Mouse (Mus musculus): ENCODE results near the gene Ankrd52. TPM values are rescaled to one million over a fixed set of nuclear protein-coding genes. Genes with fewer than 3 reads are reported as not detected.

The Ankrd52 gene
- total RNA-seq, 2 experiments from 2014 or later, result 43.1 to 43.7 TPM

DNA sequence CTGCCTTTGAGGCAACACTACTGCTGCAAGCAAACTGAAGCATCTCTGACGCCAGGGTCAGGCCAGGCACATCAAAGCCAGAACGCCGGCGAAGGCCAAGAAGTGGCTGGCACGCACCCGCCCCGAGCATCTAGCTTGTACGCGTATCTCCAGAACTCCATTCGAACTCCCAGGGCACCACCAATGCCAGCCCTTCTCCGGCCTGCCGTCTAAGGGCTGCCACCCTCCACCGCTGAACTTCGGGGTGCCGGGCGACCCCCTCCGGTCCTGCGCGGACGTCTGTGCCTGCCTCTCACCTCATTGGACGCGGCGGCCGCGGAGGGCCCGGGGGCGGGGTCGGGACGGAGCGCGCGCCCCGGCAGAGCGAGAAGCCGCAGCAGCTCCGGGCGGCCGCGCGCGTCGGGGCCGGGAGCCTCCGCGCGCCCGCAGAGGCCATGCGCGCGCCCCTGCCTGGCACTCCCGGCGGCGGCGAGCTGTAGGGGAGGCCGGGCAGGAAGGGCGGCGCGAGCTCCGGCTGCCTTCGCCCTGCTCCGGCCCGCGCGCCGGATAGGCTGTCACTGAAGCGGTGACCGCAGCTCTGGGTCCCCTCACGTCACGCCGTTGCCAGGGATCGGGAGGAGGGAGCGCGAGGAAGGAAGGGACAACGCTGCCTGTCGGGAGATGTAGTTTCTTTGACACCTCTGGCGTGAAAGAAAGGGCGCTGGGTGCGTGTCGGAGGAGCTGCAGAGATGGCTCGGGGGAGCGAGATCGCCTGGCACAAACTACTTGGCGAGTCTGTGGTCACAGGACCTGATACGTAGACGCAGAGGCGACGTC is 8.3 kb upstream of the Ankrd52 start, which contains the start of gene Coq10a:
Gene Coq10a, minus strand, starts transcription at position 596 of the 816 bp plus-strand sequence.
- intact Hi-C loops (cut with DNase I), result loop anchor here (5.0 kb wide), 1 partner anchor 174 kb away; no protein-coding TSS in a partner anchor
- DNase-seq, result peak; percentile 94 to 95

DNA sequence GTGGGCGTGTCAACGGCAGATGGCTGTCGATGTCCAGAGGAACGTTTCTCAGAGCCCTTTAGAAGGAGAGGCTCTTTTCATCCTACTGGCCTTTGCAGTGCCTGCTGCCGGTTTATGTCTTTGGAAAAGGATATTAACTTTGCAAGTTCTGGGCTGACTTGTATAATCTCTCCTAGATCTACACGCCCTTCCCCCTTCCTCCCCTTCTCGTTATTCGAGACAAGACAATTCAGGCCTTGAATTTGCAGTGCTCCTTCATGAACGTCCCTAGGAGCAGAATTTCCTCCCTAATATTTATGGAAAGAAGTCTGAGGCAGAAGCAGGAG is 7.7 kb upstream of the Ankrd52 start:
- intact Hi-C loops (cut with DNase I), result loop anchor here (5.0 kb wide), 1 partner anchor 173 kb away; no protein-coding TSS in a partner anchor

DNA sequence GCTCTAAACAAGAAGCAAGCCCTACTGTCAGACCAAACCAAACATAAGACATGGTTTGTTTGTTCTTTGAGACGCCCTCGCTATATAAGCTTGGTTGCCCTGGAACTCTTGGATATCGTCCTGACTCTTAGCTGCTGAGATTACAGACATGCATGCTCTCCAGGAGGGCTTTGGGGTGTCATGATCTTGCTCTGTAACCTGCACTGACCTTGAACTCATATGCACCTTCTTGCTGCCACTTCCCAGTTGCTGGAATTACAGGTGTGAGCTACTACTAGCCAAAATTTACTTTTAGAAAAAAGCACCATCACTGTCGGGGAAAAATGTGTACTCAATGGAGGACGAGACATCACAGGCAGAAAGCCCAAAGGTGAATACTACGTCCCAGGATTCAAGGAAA is 7.3 kb upstream of the Ankrd52 start:
- intact Hi-C loops (cut with DNase I), result loop anchor here (5.0 kb wide), 1 partner anchor 173 kb away; no protein-coding TSS in a partner anchor
- no peak for DNase-seq

More for the DNA sequence above, 7.7 kb upstream of the Ankrd52 start:
- DNase-seq, result no peak

GRCm38 (mm10) chr10:128370021-128370420 is 6.9 kb upstream of the Ankrd52 start:
- no peak for DNase-seq
- intact Hi-C loops (cut with DNase I), result no loop called here

DNA sequence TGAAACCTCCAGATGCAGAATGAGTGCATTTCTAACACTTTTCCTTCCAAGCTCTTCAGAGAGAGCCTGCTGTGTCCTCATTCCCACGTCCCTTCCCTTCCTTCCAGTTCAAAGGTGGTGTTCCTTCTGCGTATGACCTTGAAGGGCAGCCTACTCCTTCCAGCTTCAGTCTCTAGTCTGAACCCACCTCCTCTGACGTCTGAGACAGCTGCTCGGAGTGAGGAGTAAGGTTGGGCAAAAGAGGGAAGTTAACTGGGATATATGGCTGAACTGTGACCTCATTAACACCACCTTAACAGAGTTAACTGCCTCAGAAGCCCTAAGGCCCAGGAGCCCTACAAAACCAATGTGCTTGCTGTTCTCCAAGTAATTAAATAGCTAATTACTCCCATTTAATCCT is 6.3 kb upstream of the Ankrd52 start:
- intact Hi-C loops (cut with DNase I), result no loop called here
- DNase-seq, result no peak

DNA sequence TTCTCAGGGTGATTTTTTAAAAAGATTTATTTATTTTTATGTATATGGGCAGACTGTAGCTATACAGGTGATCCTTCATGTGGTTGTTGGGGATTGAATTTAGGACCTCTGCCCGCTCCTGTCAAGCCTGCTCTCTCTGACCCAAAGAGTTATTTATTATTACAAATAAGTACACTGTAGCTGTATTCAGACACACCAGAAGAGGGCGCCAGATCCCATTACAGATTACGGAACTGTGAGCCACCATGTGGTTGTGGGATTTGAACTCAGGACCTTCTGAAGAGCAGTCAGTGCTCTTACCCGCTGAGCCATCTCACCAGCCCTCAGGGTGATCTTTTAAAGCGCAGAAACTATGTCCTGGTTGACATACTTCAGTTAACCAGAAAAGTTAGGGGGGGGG is 4.8 kb upstream of the Ankrd52 start:
- intact Hi-C loops (cut with DNase I), result no loop called here
- DNase-seq, result no peak

- DNase-seq, result peak; percentile 67 to 73
- intact Hi-C loops (cut with DNase I), result no loop called here
These were observed 3.7 kb upstream of the Ankrd52 start for GRCm38 (mm10) chr10:128372989-128373748.

DNA sequence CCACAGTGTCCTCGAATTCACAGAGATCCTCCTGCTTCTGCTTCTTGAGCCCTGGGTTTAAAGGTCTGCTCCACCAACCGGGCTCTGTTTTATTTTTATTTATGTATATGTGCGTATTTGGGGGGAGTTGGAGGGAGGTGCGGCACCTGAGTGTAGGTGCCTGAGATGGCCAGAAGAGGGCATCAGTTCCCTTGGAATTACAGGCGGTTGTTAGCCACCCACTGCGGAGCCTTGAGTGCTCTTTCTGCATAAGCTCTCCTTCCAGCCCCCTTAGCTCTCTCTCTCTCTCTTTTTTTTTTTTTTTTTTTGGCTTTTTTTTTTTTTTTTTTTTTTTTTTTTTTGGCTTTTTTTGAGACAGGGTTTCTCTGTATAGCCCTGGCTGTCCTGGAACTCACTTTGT is 2.5 kb upstream of the Ankrd52 start:
- intact Hi-C loops (cut with DNase I), result no loop called here
- DNase-seq, result no peak

- no peak for DNase-seq
These were observed 838 bp upstream of the Ankrd52 start for GRCm38 (mm10) chr10:128376099-128376454.

GRCm38 (mm10) chr10:128377222-128377939 is 466 bp downstream of the Ankrd52 start:
- intact Hi-C loops (cut with DNase I), result no loop called here

More at GRCm38 (mm10) chr10:128376099-128376454, 838 bp upstream of the Ankrd52 start:
- intact Hi-C loops (cut with DNase I), result no loop called here

GRCm38 (mm10) chr10:128377940-128378448 is 1.1 kb downstream of the Ankrd52 start:
- intact Hi-C loops (cut with DNase I), result no loop called here
- DNase-seq, result no peak

More at GRCm38 (mm10) chr10:128377222-128377939, 466 bp downstream of the Ankrd52 start:
- DNase-seq, result peak in 1 of 2 experiments; percentile 62

GRCm38 (mm10) chr10:128378462-128378861 is 1.5 kb downstream of the Ankrd52 start:
- no peak for DNase-seq
- intact Hi-C loops (cut with DNase I), result no loop called here

DNA sequence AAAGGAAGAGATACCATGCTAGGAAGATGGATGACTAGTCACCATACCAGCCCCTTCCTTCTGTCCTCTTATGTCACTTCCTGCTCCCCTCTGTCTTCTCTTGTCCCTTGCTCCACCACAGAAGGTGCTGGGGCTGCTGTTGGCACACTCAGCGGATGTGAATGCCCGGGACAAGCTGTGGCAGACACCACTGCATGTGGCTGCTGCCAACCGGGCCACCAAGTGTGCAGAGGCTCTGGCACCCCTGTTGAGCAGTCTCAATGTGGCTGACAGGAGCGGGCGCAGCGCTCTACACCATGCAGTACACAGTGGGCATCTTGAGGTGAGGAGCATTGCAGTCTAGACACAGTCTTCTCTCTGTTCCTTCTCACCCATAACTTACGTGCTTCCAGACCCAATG is 2.3 kb downstream of the Ankrd52 start:
- intact Hi-C loops (cut with DNase I), result no loop called here
- DNase-seq, result no peak

DNA sequence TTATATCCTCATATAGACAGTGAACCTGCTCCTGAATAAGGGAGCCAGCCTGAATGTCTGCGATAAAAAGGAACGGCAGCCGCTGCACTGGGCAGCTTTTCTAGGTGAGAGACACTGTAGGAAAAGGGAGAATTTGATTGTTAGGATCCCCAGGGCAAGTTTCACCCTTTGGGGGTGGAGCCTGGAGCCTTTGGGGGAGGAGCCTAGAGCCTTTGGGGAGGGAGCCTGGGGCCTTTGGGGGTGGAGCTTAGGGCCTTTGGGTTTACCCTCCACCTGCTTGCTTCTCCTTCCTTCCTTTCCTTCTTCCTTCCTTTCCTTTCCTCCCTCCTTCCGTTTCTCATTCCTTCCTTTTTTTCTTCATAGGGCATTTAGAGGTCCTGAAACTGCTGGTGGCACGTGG is 3.6 kb downstream of the Ankrd52 start:
- DNase-seq, result no peak

GRCm38 (mm10) chr10:128382482-128382881 is 5.6 kb downstream of the Ankrd52 start:
- no peak for DNase-seq
- intact Hi-C loops (cut with DNase I), result no loop called here

More for the DNA sequence above, 3.6 kb downstream of the Ankrd52 start:
- intact Hi-C loops (cut with DNase I), result no loop called here

- intact Hi-C loops (cut with DNase I), result no loop called here
- DNase-seq, result no peak
These were observed 9.0 kb downstream of the Ankrd52 start for GRCm38 (mm10) chr10:128385902-128386301.

DNA sequence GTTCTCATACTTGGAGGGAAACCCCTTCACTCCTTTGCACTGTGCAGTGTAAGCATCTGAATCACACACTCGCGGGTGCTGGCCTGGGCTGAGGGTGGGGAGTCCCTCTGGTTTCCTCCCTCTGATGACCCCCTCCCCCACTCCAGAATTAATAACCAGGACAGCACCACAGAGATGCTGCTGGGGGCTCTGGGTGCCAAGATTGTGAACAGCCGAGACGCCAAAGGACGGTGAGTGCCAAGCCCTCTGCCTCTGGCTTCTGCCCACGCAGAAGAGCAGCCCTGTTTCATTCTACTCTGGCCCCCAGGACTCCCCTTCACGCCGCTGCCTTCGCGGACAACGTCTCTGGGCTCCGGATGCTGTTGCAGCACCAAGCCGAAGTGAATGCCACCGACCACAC is 12.0 kb downstream of the Ankrd52 start:
- DNase-seq, result no peak
- intact Hi-C loops (cut with DNase I), result no loop called here

DNA sequence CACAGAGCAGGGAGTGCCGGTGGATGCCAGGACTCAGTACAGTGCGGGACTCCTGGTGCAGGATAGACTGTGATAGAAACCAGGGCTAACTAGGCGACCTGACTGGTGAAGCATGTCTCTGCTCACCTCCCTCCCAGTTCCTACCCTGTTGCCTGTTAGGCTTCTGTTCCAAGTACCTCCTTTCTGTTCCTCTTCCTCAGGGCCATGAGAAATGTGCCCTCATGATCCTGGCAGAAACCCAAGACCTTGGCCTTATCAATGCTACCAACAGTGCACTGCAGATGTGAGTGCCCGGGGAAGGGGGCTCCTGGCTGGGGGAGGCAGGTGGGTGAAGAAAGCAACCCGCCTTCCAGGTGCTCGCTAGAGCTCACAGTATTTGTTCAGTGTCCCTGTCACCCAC is 12.7 kb downstream of the Ankrd52 start:
- no peak for DNase-seq
- intact Hi-C loops (cut with DNase I), result no loop called here

DNA sequence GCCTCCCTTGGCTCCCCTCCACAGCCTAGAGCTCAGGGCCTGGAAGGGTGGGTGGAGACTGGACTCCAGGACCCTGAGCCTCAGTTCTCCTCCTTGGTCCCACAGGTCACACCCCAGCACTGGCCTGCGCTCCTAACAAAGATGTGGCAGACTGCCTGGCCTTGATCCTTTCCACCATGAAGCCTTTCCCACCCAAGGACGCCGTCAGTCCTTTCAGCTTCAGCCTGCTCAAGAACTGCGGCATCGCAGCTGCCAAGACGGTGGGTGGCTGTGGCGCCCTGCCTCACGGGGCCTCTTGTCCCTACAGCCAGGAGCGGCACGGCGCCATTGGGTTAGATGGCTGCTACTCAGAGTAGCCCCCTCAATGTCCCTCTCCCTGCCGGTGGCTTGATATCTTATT is 13.5 kb downstream of the Ankrd52 start:
- intact Hi-C loops (cut with DNase I), result no loop called here
- DNase-seq, result no peak

DNA sequence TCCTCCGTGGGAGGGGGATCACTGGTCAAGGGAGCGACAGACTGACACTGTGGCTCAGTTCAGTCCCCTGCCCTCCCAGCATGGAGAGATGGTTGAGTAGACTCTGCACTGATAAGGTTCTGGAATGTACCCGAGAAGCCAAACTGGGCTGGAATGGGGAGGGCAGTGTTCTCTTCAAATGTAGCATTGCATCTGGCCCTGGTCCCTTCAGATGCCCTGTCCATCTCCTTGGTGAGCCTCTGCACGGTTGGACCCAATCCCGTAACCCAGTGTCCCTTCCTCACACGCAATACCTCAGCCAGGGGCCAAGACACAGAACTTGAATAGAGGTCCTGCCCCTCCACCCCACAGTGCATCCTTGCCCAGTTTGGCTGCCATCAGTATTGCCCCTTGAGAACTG is 14.9 kb downstream of the Ankrd52 start:
- peak in 1 of 2 experiments; percentile 48 for DNase-seq

More for the DNA sequence above, 14.9 kb downstream of the Ankrd52 start:
- intact Hi-C loops (cut with DNase I), result no loop called here
